Mouse (Mus musculus) neural tube, embryonic 12.5 days (tissue): Measurements from ENCODE around the gene Elovl3. TPM values are rescaled to one million over a fixed set of nuclear protein-coding genes. Genes with fewer than 3 reads are reported as not detected.
A peak's percentile ranks its signal among the peaks of the same experiment; 100 is the strongest.
"Not testable (repeated sequence)": the region's sequence is repeated elsewhere in the genome, so short reads cannot be mapped to it uniquely, and the experiment has no call there.

Source experiments
- ATAC-seq: fragments of 200-750 bp; cut with Nextera tagmentation; 2 replicates; pipeline ENCODE4 v1.8.0; 2017; ENCODE audit warnings: low read depth, mild to moderate bottlenecking, moderate TSS enrichment, moderate library complexity; ENCODE audit not compliant: low FRiP score
- H3K27ac ChIP-seq: fragments of 300-500 bp; sonication (generic); 2 replicates; pipeline ENCODE4 v1.5.1; 2016
- H3K27me3 ChIP-seq: fragments of 300-500 bp; sonication (generic); replicated peaks from 2 replicates; pipeline ENCODE4 v1.6.1; 2016; ENCODE audit warnings: mild to moderate bottlenecking
- H3K36me3 ChIP-seq: fragments of 300-500 bp; sonication (generic); 2 replicates; pipeline ENCODE4 v1.6.1; 2016; ENCODE audit warnings: mild to moderate bottlenecking
- H3K4me1 ChIP-seq: fragments of 300-500 bp; sonication (generic); 2 replicates; pipeline ENCODE4 v1.6.1; 2016
- H3K4me2 ChIP-seq: fragments of 300-500 bp; sonication (generic); replicated peaks from 2 replicates; pipeline ENCODE4 v1.6.1; 2016; ENCODE audit warnings: mild to moderate bottlenecking
- H3K4me3 ChIP-seq: fragments of 300-500 bp; sonication (generic); 2 replicates; pipeline ENCODE4 v1.5.1; 2016
- H3K9ac ChIP-seq: fragments of 300-500 bp; sonication (generic); 2 replicates; pipeline ENCODE4 v1.6.1; 2016; ENCODE audit warnings: mild to moderate bottlenecking
- H3K9me3 ChIP-seq: fragments of 300-500 bp; sonication (generic); 2 replicates; pipeline ENCODE4 v1.6.1; 2016; ENCODE audit warnings: mild to moderate bottlenecking
- WGBS: fragments of 180-500 bp; shearing (Covaris S2); methylation state at CpG from one replicate; pipeline ENCODE4 v1.1.7; 2016; 5-methylcytosine and 5-hydroxymethylcytosine counted together
- polyA plus RNA-seq: library from polyadenylated mRNA; unstranded; fragments of >200 nt; fragmentation: Nextera tagmentation; extraction: Ambion mirVana; gene quantifications from 2 replicates; pipeline ENCODE4 v1.2.1, GENCODE M21; 2016

Gene Elovl3
- polyA plus RNA-seq, 1 experiment from 2014 or later = not detected

DNA sequence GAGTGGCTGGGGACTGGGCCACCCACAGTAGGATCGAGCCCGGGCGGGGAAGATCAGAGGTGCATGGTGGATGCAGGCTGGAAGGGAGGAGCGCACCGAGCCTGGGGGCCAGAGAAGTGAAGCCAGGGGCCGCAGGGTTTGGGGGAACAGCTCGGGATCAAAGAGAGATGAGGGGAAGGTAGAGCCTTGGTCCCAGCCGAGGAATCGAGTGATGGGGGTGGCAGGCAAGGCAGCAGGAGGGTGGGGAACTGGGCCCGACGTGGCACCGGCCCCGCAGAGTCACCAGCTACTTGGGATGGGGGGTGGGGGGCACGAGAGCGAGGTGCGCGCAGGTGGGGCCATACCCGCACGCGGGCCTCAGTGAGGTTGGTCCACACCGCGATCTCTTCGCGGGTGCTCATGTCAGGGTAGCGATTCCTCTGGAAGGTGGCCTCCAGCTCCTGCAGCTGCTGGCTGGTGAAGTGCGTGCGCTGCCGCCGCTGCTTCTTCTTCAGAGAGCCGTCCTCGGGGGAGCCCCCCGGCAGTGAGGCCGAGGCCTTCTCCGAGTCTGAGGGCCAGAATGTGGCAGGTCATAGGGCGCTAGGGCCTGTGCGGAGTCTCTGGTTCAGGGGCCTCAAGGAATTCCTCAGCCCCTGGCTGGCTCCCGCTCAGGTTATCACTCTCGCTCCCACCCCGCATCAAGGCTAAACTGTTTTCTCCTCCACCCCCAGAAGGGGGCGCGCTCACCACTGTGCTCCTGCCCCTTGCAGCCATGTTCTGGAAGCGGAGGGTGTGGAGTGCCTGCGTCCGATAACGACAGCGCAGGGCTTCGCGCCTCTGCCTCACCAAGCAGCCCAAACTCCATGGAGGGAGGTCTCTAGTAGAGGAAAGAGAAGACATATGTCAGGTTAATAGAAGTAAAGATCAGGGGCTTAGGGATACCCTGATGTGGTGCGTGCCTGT is 5.2 kb downstream of the Elovl3 start:
- Histone ChIP-seq H3K27ac (no peak overlapping the region), H3K9me3 (no peaks in the 10 kb centered on the region), H3K36me3 (no peaks in the 10 kb centered on the region), H3K4me3 (peak overlapping the region; percentile 47), H3K27me3 (peaks cover 76% of the 10 kb centered on the region), H3K4me2 (peak overlapping the region; percentile 94), H3K9ac (peak overlapping the region; percentile 45), H3K4me1 (peaks cover 28% of the 10 kb centered on the region)
- 2% methylated on average over 49 of the region's 49 CpGs for WGBS
- ATAC-seq = peak; percentile 31; the same call in 1 of the 2 replicates

DNA sequence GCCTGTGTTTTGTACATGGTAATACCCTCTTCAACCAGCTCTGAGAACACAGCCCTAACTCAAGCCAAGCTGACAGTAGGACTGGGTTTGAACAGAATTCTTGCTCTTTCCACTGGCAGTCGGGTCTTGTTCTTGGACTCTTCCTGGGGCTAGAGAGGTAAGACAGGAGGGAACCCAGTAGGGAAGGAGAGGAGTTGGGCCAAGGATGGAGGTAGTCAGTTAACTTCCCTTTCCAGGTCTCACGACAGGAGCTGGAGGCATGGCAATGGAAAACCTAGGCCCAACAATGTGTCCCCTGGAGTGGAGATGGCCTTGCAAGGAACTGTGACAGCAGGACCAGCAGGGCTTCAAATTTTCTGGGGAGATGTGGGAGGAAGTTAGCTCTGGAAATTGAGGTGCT is 8.6 kb downstream of the Elovl3 start:
- Histone ChIP-seq H3K36me3 (no peaks in the 10 kb centered on the region), H3K27me3 (peaks cover 76% of the 10 kb centered on the region), H3K4me2 (0 out of 2 replicates have a peak overlapping the region, but pooled peaks have one; percentile 24), H3K9me3 (no peaks in the 10 kb centered on the region), H3K27ac (no peak overlapping the region), H3K9ac (no peak overlapping the region), H3K4me1 (peaks cover 28% of the 10 kb centered on the region), H3K4me3 (no peak overlapping the region)
- ATAC-seq = no peak
- 69% methylated on average over 2 of the region's 2 CpGs for WGBS

DNA sequence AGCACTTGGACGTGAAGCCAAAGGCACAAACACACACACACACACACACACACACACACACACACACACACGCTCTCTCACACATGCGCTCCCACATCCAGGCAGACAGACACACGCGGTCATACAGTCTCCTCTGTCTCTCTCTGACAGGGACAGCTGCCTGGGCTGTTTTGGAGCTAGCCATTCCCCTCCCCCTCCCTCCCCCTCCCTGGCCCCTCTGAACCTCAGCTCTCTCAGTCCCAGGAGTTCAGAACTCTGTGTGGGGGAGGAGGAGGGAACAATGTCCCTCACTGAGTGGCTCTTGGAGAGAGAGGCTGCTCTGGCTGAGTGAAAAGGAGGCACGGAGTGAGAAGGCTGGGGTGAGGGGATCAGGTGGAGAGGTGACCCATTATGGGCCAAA is 9.4 kb downstream of the Elovl3 start:
- no peak overlapping the region for H3K27ac ChIP-seq
- no peak for ATAC-seq
- H3K9ac ChIP-seq = no peak overlapping the region
- H3K27me3 ChIP-seq = peaks cover 76% of the 10 kb centered on the region
- no peaks in the 10 kb centered on the region for H3K9me3 ChIP-seq
- no peak overlapping the region for H3K4me3 ChIP-seq
- H3K4me1 ChIP-seq = peaks cover 20% of the 10 kb centered on the region
- H3K4me2 ChIP-seq = peak overlapping the region; percentile 24; the same call in 1 of the 2 replicates
- no peaks in the 10 kb centered on the region for H3K36me3 ChIP-seq
- WGBS = 20% methylated on average over 6 of the region's 6 CpGs

DNA sequence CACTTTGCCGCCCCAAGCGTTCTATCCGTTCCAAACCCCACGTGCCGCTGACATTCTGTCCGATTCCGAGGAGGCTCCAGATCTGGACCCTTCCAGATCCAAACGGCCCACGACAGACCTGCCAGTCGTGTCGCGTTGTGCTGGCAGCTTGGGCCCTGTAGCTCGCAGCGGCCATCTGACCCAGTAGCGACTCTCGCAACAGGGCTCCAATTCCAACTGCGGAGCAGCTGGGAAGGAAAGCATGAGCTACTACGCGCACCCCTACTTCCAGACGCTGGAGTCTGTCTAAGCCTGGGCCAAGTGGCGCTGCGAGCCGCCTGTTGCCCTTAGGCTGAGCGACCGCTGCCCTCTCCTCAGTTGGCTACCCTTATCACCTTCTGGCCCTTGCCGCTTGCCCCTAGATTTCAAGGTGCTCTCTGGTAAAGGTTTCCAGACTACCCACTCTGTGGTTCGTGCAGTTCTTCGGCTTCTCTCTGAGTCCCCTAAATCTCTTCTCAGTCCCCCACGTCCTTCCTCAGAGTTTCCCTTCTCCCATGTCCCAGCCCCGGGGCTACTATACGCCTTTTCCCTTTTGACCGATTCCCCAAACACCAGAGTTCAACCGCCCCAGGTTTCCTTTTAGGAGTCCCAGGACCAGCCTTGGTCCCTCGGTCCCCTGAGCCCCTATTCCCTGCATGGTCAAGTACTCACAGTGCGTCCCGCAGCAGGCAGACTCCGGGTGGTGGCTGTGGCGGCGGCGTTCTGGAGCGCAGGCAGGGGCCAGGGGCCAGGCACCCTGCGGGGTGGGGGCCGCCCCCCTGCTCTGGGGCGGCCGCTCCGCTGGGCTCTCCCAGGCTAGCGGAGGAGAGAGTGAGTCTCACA is 16.0 kb downstream of the Elovl3 start, which contains the start of gene Pitx3:
TSS of gene Pitx3 (minus strand) at position 816 of the 861 bp plus-strand sequence.
- H3K9me3 ChIP-seq = no peaks in the 10 kb centered on the region
- peak within 1 kb of the TSS; percentile 87 for H3K4me2 ChIP-seq
- no peaks in the 10 kb centered on the region for H3K36me3 ChIP-seq
- H3K9ac ChIP-seq = no peak within 1 kb of the TSS; the same call in 1 of the 2 replicates
- no peak within 1 kb of the TSS for H3K27ac ChIP-seq
- H3K4me1 ChIP-seq = peaks cover 18% of the 10 kb centered on the region
- WGBS = under 1% methylated on average over 47 of the region's 47 CpGs
- peaks cover 82% of the 10 kb centered on the region for H3K27me3 ChIP-seq
- peak within 1 kb of the TSS; percentile 40 for H3K4me3 ChIP-seq
- ATAC-seq = no peak; the same call in 1 of the 2 replicates

DNA sequence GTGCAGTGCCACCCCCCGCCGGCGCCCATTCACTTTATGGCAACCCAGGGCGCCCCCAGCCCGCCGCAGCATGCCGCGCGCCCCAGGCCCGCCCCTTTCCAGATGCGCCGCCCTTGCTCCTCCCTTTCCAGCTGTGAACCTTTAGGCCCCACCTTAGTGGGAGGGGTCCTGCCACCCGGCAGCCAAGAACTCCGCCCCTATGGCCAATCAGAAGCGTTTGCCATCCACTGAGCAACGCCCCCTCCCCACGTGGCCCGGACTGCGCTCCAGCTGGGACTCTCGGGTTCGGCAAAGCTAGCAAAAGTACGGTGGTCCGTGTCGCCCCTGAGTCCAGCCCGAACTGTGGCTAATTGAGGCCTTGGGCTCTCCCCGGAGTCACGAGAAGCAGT is 16.7 kb downstream of the Elovl3 start:
- Histone ChIP-seq H3K4me1 (peaks cover 24% of the 10 kb centered on the region), H3K36me3 (no peaks in the 10 kb centered on the region), H3K9ac (no peak overlapping the region; the same call in 1 of the 2 replicates), H3K4me3 (peak overlapping the region; percentile 40), H3K9me3 (no peaks in the 10 kb centered on the region), H3K27ac (no peak overlapping the region), H3K27me3 (peaks cover 76% of the 10 kb centered on the region), H3K4me2 (peak overlapping the region; percentile 87)
- ATAC-seq = peak; percentile 31
- WGBS = under 1% methylated on average over 27 of the region's 27 CpGs

DNA sequence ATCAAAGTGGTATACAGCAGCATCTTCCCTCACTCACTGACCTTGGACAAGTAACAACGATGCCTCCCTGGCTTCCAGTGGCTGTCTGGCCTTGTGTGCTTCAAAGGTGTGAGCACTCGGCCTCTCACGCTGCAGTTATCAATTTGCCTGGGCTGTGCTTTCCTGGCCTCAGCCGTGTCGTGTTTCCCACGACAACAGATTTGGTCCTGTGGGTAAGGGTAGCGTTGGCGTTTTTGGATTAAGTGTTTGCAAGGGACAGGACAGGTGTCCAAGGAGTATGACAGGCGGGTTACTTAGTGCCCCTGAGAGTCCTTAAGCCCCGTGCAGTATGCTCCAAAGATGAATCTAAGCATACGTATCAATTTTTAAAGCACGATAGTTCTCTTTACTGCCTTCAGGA is 17.4 kb downstream of the Elovl3 start:
- H3K27me3 ChIP-seq = peaks cover 69% of the 10 kb centered on the region
- H3K27ac ChIP-seq = no peak overlapping the region
- H3K4me3 ChIP-seq = no peak overlapping the region; the same call in 1 of the 2 replicates
- WGBS = 25% methylated on average over 12 of the region's 12 CpGs
- H3K4me2 ChIP-seq = peak overlapping the region; percentile 87
- no peaks in the 10 kb centered on the region for H3K36me3 ChIP-seq
- H3K9ac ChIP-seq = no peak overlapping the region
- H3K4me1 ChIP-seq = peaks cover 31% of the 10 kb centered on the region
- ATAC-seq = no peak
- H3K9me3 ChIP-seq = no peaks in the 10 kb centered on the region

DNA sequence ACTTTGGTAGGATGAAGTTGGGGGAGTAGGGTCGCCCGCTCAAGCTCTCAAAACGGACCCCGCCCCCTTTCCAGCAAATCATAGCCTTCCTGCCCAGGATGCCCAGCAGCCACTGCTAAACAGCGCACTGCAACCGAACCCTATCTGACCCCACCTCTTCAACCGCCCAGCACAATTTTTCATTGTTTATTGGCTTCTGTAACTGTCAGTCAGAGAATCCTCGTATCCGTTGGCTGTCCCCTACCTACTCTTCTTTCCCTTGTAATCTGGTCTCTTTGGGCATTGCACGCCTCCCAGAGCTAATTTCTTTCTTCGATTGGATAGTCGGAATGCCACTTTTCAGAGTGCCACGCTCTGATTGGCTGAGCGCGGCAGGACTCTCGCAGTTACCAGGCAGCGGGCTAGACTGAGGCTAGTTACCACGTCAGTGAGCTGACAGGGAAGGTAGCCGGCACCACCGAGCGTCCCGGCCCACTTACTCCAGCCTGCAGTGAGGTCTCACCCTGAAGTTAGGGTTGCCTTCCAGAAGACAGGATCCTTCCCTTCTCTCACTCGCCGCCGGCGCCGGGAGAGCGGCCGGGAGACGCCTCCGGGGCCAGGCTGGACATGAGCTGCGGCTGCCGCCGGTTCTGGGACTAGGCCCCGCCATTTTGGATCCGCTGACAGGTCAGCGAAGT is 20.6 kb downstream of the Elovl3 start, which contains the start of gene Gbf1:
TSS of gene Gbf1 (plus strand) at position 383 of the 677 bp plus-strand sequence.
- peak; percentile 99 for ATAC-seq
- Histone ChIP-seq H3K4me1 (peaks cover 33% of the 10 kb centered on the region), H3K4me3 (peak within 1 kb of the TSS; percentile 88), H3K27me3 (peaks cover 39% of the 10 kb centered on the region), H3K4me2 (peak within 1 kb of the TSS; percentile 86), H3K27ac (no peak within 1 kb of the TSS), H3K9me3 (no peaks in the 10 kb centered on the region), H3K36me3 (no peaks in the 10 kb centered on the region), H3K9ac (peak within 1 kb of the TSS; percentile 80)
- under 1% methylated on average over 36 of the region's 37 CpGs for WGBS

DNA sequence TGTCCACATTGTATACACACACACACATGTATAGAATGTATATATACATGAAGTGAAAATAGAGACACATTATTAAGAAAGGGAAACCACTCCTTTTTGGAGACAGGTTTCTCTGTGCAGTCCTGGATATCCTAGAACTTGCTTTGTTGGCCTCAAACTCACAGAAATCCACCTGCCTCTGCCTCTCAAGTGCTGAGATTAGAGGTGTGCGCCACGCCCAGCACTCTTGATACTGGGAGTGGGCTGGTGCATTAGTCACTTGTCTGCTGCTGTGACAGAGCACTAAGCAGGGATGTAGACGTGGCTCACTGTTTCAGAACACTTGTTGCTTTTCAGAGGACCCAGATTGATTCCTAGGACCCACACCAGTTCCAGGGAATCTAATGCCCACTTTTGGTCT is 34.3 kb downstream of the Elovl3 start:
- Histone ChIP-seq H3K4me3 (no peak overlapping the region), H3K27ac (no peak overlapping the region), H3K36me3 (peaks cover 41% of the 10 kb centered on the region), H3K9ac (no peak overlapping the region), H3K4me1 (no peaks in the 10 kb centered on the region), H3K9me3 (no peaks in the 10 kb centered on the region), H3K27me3 (no peaks in the 10 kb centered on the region), H3K4me2 (no peak overlapping the region)
- 95% methylated on average over 3 of the region's 3 CpGs for WGBS
- no peak for ATAC-seq

DNA sequence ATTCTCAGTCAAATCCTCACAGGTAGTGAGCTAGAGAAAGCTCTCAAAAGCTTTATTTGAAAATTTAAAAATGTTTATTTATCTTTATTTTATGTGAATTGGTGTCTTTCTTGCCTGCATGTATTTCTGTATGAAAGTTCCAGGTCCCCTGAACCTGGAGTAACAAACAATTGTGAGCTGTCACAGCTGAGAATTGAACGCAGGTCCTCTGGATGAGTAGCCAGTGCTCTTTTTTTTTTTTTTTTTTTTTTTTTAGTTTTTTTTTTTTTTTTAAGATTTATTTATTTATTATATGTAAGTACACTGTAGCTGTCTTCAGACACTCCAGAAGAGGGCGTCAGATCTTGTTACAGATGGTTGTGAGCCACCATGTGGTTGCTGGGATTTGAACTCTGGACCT is 35.5 kb downstream of the Elovl3 start:
- not testable (repeated sequence) for H3K9me3 ChIP-seq, H3K4me3 ChIP-seq, ATAC-seq, H3K4me2 ChIP-seq, H3K27ac ChIP-seq, H3K9ac ChIP-seq, H3K4me1 ChIP-seq, H3K27me3 ChIP-seq
- H3K36me3 ChIP-seq = peaks cover 51% of the 10 kb centered on the region
- 80% methylated on average over 2 of the region's 2 CpGs for WGBS

DNA sequence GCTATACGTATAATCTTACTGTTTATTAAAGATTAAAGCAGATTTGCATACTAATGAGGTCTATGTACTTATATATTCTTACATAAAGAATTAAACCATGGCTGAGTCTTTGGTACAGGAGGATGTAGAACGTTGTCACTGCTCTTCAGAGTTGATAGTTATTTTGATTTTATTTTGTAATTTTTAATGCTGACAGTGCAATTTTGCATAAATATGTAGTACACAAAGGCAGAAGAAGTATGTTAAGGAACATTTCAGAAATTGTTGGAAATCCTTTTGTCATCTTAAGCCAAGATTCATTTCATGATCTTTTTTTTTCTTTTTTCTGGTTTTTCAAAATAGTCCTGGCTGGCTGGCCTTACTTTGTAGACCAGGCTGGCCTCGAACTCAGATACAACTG is 37.7 kb downstream of the Elovl3 start:
- Histone ChIP-seq H3K27me3 (no peaks in the 10 kb centered on the region), H3K4me3 (no peak overlapping the region), H3K9me3 (no peaks in the 10 kb centered on the region), H3K4me1 (no peaks in the 10 kb centered on the region), H3K9ac (no peak overlapping the region), H3K27ac (no peak overlapping the region), H3K4me2 (no peak overlapping the region), H3K36me3 (peaks cover 40% of the 10 kb centered on the region)
- 92% methylated on average over 3 of the region's 3 CpGs for WGBS
- ATAC-seq = no peak

DNA sequence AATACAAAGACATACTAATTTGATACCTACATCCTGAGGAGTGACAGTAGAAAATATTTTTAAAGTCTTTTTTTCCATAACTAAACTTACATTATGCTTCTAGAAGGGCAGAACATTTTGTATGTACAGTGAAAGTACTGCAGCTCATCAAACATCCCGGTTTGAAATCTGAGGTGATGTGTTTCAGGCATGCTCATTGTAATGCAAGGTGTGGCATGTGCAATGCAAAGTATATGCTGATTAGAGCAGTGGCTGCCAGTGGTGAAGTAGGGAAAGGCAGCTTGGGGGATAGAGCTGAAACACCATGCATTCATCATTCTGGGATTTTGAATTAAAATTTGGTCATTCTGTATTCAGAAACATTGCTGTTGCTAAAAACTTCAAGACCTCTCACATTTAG is 38.2 kb downstream of the Elovl3 start:
- Histone ChIP-seq H3K36me3 (peaks cover 35% of the 10 kb centered on the region), H3K4me3 (no peak overlapping the region), H3K27me3 (no peaks in the 10 kb centered on the region), H3K9me3 (no peaks in the 10 kb centered on the region), H3K4me1 (no peaks in the 10 kb centered on the region), H3K27ac (no peak overlapping the region), H3K9ac (no peak overlapping the region), H3K4me2 (no peak overlapping the region)
- ATAC-seq = no peak
- WGBS = 64% methylated on average over 1 of the region's 1 CpGs
